Mouse (Mus musculus): ENCODE measurements around the gene Gng12.

GRCm38 (mm10) chr6:66942826-66943225 is 46.6 kb downstream of the Gng12 start:
- TF ChIP-seq POLR2A (IDR thresholded peaks at IDR 0.05; ENCODE audit: insufficient read depth, low read length) (no peak), CTCF (IDR thresholded peaks at IDR 0.05; ENCODE audit: low read depth, low read length) (no peak)
